Mouse (Mus musculus): ENCODE measurements around the gene Sgpl1. TPM values are rescaled to one million over a fixed set of nuclear protein-coding genes. Genes with fewer than 3 reads are reported as not detected.

Sgpl1 gene
- polyA plus RNA-seq, 2 experiments from 2014 or later, result 23.5 to 24.3 TPM

DNA sequence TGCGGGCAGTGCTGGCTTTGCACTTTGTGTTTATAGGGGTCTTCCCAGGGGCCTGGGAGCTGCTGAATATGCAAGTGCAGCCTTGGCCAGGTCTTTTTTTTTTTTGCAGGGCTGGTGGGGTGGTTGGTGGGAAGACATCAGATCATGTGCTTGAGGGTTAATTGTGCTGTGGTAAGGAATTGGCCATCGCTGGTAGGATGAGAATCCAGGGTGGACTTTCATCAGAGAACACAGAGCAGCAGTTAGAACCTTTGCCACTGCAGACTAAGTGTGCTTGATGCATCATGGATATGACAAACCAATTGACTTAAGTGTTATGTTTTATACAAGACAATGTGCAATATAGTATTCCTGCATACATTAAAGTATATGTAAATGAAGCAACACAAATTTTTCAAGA is 62.1 kb downstream of the Sgpl1 start:
- ATAC-seq, result no peak

DNA sequence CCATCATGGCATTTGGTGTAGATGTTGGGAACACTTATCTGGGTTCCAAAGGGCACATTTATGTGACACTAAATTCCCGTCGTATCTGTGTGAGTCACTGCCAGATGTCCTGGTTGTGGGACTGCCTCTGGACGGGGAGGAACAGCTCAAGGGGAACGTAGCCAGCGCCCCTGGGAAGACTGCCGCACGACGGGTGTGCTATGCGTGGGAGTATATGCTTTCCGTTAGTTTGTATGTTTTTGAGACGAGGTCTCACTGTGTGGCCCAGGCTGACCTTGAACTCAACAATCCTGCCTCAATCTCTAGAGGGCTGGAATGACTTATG is 66.6 kb downstream of the Sgpl1 start:
- ATAC-seq, result no peak

GRCm38 (mm10) chr10:61080227-61080930 is 67.1 kb downstream of the Sgpl1 start:
- ATAC-seq, result no peak

DNA sequence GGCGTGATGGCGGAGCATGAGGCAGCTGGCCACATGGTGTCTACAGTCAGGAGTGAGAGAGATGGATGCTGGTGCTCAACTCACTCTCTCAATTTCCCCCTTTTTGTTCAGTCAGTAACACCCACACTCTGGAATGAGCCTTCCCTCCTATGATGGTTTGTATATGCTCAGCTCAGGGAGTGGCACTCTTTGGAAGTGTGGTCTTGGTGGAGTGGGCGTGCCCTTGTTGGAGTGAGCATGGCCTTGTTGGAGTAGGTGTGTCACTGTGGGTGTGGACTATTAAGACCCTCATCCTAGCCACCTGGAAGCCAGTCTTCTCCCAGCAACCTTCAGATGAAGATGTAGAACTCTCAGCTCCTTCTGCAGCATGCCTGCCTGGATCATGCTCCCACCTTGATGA is 71.9 kb downstream of the Sgpl1 start:
- ATAC-seq, result no peak

DNA sequence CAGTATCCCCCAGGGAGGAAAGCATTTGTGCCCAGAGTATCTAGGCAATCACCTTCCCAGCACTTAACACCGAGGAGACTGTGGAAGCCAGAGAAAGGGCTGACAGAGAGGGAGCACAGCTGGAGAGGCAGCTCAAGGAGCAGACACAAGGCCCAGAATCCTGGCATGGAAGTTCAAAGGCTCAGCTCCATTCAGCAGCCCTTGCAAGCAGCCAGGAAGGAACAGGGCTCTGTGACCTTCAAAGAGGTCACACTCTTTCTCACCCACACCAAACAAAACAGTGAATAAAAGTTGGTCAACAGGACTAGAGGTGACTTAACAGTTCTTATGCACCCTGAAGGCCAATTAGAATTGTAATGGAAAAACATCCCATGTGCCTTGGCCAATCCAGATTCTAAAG is 72.9 kb downstream of the Sgpl1 start:
- no peak for ATAC-seq

DNA sequence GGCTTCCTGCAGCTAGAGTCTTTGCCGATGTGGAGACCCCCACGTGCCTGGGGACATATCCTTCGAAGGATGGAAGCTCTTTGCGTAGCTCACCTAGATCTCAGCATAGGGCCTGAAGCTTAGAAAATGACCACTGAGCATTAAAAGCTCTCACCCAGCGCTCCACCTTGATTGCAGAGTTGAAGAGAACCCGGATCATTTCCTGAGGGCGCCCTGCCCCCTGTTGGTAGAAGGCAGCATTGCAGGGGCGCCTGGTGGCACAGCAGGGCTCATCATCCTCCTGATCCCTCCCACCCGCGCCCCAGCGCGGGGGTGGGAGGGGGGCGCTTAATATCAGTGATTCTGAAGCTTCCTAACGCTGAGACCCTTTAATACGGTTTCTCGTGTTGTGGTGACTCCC is 75.2 kb downstream of the Sgpl1 start:
- no peak for ATAC-seq

- no peak for ATAC-seq
These were observed 78.3 kb downstream of the Sgpl1 start for GRCm38 (mm10) chr10:61069248-61069647.

- peak; percentile 46 for ATAC-seq
These were observed 78.9 kb downstream of the Sgpl1 start for GRCm38 (mm10) chr10:61068436-61069192.

- no peak for ATAC-seq
These were observed 82.1 kb downstream of the Sgpl1 start for GRCm38 (mm10) chr10:61065287-61066005.

- ATAC-seq, result no peak
These were observed 82.9 kb downstream of the Sgpl1 start for GRCm38 (mm10) chr10:61064635-61065034.

DNA sequence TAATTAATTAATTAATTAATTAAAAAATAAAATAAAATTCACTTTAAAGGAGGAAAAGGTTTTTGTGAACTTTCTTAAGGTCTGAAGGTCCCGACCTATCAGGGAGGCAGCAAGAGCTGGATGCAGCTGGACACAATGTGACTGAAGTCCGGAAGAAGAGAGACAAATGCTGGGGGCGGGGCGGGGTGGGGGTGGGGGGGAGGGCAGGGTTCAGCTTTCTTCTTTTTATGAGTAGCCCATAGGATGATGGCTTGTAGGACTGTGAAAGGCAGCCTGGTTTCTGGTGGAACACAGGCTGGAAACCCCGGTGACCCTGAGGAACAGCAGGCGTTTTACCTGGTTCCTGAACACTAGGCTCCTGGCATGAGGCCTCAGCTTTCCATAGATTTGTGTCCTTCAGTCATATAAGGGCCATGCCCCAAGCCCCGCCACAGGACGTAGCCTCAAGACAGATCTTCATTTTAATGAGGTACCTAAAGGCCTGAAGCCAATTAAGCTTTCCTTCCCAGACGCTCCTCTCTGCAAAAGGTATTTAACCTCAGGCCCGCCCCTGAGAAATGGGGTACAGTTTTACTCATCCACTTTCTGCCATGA is 84.1 kb downstream of the Sgpl1 start:
- ATAC-seq, result no peak

- ATAC-seq, result no peak
These were observed 87.9 kb downstream of the Sgpl1 start for GRCm38 (mm10) chr10:61059543-61060110.

GRCm38 (mm10) chr10:61059101-61059500 is 88.4 kb downstream of the Sgpl1 start:
- ATAC-seq, result no peak

GRCm38 (mm10) chr10:61056661-61057060 is 90.8 kb downstream of the Sgpl1 start:
- no peak for ATAC-seq

- ATAC-seq, result no peak
These were observed 95.4 kb downstream of the Sgpl1 start for GRCm38 (mm10) chr10:61051993-61052613.

Other genes with a start within 250 kb of the Sgpl1 start
- gene Pcbd1, start 58.4 kb downstream of the Sgpl1 start, polyA plus RNA-seq (2017; shearing (Covaris generic)), result not detected
- not detected for gene Tbata, start 24.3 kb upstream of the Sgpl1 start, polyA plus RNA-seq (2017; shearing (Covaris generic))
- gene Adamts14, start 125.7 kb upstream of the Sgpl1 start, polyA plus RNA-seq (2017; shearing (Covaris generic)), result not detected
- gene Prf1, start 150.1 kb upstream of the Sgpl1 start, polyA plus RNA-seq (2017; shearing (Covaris generic)), result 1 to 10 TPM; 5.1 to 6.7 TPM
- gene Pald1, start 235.8 kb upstream of the Sgpl1 start, polyA plus RNA-seq (2017; shearing (Covaris generic)), result not detected

All from activated CD4-positive, CD25-positive, alpha-beta regulatory T cell, adult 4 months (primary cell).